Mouse (Mus musculus) embryonic facial prominence, embryonic 13.5 days (tissue): ENCODE data around the gene Polr1d. TPM values are rescaled to one million over a fixed set of nuclear protein-coding genes. Genes with fewer than 3 reads are reported as not detected.

Experiments
- ATAC-seq: fragments of 200-750 bp; cut with Nextera tagmentation; 2 replicates; pipeline ENCODE4 v1.8.0; 2017; ENCODE audit warnings: low read depth; ENCODE audit not compliant: insufficient number of reproducible peaks, insufficient read depth, low FRiP score, low TSS enrichment
- H3K27ac ChIP-seq: fragments of 300-500 bp; sonication (generic); 2 replicates; pipeline ENCODE4 v1.5.1; 2015; ENCODE audit warnings: moderate library complexity, mild to moderate bottlenecking, inconsistent platforms
- H3K27me3 ChIP-seq: fragments of 300-500 bp; sonication (generic); 2 replicates; pipeline ENCODE4 v1.6.1; 2015; ENCODE audit warnings: mild to moderate bottlenecking, inconsistent platforms
- H3K36me3 ChIP-seq: fragments of 300-500 bp; sonication (generic); 2 replicates; pipeline ENCODE4 v1.6.1; 2015; ENCODE audit warnings: mild to moderate bottlenecking, inconsistent platforms
- H3K4me1 ChIP-seq: fragments of 300-500 bp; sonication (generic); 2 replicates; pipeline ENCODE4 v1.6.1; 2015; ENCODE audit warnings: inconsistent platforms
- H3K4me2 ChIP-seq: fragments of 300-500 bp; sonication (generic); 2 replicates; pipeline ENCODE4 v1.6.1; 2015; ENCODE audit warnings: moderate library complexity, mild to moderate bottlenecking, inconsistent platforms
- H3K4me3 ChIP-seq: fragments of 300-500 bp; sonication (generic); 2 replicates; pipeline ENCODE4 v1.5.1; 2015; ENCODE audit warnings: mild to moderate bottlenecking, inconsistent platforms
- H3K9ac ChIP-seq: fragments of 300-500 bp; sonication (generic); 2 replicates; pipeline ENCODE4 v1.6.1; 2015; ENCODE audit warnings: mild to moderate bottlenecking, inconsistent platforms
- H3K9me3 ChIP-seq: fragments of 300-500 bp; sonication (generic); 2 replicates; pipeline ENCODE4 v1.6.1; 2016; ENCODE audit warnings: inconsistent platforms
- WGBS: fragments of 180-500 bp; shearing (Covaris S2); methylation state at CpG from one replicate; pipeline ENCODE4 v1.1.7; 2015; ENCODE audit warnings: mixed read lengths; 5-methylcytosine and 5-hydroxymethylcytosine counted together
- polyA plus RNA-seq: library from polyadenylated mRNA; unstranded; fragments of >200 nt; fragmentation: Nextera tagmentation; extraction: Ambion mirVana; gene quantifications from 2 replicates; pipeline ENCODE4 v1.2.1, GENCODE M21; 2015

Gene Polr1d
- polyA plus RNA-seq, 1 experiment from 2014 or later: 127 TPM

DNA sequence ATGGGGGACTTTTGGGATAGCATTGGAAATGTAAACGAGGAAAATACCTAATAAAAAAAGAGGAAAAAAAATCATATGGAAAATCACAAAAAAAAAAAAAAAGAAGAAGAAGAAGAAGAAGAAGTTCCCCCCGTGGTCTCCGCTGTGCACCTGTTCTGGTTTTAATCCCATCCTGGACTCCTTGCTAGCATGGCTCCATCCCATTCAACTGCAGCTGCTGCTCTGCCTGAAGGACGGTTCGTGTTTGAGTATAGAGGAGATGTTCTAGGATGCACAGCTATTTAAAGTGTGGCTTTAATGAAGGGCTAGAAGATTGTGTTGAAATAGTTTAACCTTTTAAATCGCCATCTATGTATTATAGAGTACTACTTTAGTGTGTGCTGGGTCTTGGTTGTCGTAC lies 15.6 kb downstream of the Polr1d start:
- Histone ChIP-seq H3K4me1 (peaks cover 17% of the 10 kb centered on the region), H3K27ac (no peak overlapping the region), H3K36me3 (peaks cover 23% of the 10 kb centered on the region), H3K9ac (no peak overlapping the region), H3K9me3 (no peaks in the 10 kb centered on the region), H3K4me2 (no peak overlapping the region), H3K27me3 (no peaks in the 10 kb centered on the region), H3K4me3 (no peak overlapping the region)
- WGBS: 91% methylated on average over 7 of the region's 7 CpGs
- ATAC-seq: no peak

DNA sequence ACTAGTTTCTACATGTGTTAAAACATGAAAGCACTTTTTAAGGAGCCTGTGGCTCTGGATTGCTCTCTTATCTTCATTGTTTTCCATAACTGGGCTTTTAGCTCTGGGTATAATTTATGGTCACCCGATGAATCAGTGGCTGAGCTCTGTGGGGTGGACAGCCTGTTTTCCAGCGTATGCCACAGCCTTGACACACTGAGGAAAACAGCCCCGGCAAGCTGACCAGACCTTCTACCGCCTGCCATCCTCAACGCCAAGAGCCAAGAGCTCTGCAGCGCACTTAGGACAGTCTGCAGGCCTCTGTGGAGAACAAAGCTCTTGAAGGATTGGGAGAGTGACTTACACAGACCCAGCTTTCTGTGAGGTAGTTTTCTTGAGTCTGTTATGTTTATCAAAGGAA lies 17.4 kb downstream of the Polr1d start:
- Histone ChIP-seq H3K9ac (no peak overlapping the region), H3K36me3 (peaks cover 17% of the 10 kb centered on the region; the same call in 1 of the 2 replicates), H3K4me2 (no peak overlapping the region), H3K4me1 (peaks cover 20% of the 10 kb centered on the region), H3K4me3 (no peak overlapping the region), H3K27me3 (no peaks in the 10 kb centered on the region), H3K9me3 (no peaks in the 10 kb centered on the region), H3K27ac (no peak overlapping the region)
- ATAC-seq: no peak
- 90% methylated on average over 6 of the region's 6 CpGs for WGBS

DNA sequence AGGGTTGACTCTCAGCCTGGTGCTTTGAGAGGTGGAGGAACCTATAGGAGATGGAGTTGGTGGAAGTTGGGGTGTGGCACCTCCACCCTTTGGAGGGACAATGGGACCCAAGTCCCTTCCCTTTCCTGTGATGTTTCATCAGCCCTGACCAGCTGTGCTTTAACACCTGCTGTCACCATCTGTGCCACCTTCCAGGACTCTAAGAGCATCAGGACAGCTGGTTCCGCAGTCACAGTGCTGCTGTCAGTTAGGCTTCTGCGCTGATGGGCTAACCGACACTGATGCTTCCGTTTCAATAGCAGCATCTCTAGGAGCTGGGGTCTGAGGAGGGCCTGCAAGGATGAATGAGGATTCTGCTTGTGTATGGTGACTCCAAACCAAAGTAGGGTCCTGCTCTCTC lies 19.7 kb downstream of the Polr1d start:
- peaks cover 19% of the 10 kb centered on the region for H3K36me3 ChIP-seq
- peaks cover 12% of the 10 kb centered on the region for H3K4me1 ChIP-seq
- WGBS: 96% methylated on average over 4 of the region's 4 CpGs
- H3K4me3 ChIP-seq: no peak overlapping the region
- no peak overlapping the region for H3K27ac ChIP-seq
- no peak overlapping the region for H3K4me2 ChIP-seq
- H3K9me3 ChIP-seq: no peaks in the 10 kb centered on the region
- no peak for ATAC-seq
- no peak overlapping the region for H3K9ac ChIP-seq
- H3K27me3 ChIP-seq: no peaks in the 10 kb centered on the region

DNA sequence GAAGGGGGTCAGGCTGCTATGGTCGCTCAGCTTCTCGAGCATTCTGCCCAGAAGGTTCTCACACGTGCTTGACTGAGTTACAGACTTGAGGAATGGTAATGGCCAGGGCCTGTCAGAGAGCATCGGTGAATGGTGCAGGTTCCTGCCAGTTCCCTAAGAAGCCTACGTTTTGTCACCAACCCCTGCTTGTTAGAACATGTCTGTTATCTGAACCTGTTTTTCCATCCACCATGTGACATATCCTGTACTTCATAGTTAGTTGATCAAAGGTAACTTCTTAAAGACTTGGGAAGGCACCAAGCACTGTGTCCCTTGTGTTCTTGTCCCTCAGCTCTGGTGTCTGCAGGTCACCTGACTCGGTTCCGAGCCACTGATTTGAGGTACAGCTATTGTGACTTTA lies 21.8 kb downstream of the Polr1d start:
- no peak overlapping the region for H3K4me2 ChIP-seq
- H3K36me3 ChIP-seq: peaks cover 30% of the 10 kb centered on the region
- no peak overlapping the region for H3K27ac ChIP-seq
- no peak overlapping the region for H3K9ac ChIP-seq
- no peak overlapping the region for H3K4me3 ChIP-seq
- ATAC-seq: no peak
- 78% methylated on average over 7 of the region's 7 CpGs for WGBS
- H3K9me3 ChIP-seq: no peaks in the 10 kb centered on the region
- no peaks in the 10 kb centered on the region for H3K27me3 ChIP-seq
- peaks cover 7% of the 10 kb centered on the region for H3K4me1 ChIP-seq

DNA sequence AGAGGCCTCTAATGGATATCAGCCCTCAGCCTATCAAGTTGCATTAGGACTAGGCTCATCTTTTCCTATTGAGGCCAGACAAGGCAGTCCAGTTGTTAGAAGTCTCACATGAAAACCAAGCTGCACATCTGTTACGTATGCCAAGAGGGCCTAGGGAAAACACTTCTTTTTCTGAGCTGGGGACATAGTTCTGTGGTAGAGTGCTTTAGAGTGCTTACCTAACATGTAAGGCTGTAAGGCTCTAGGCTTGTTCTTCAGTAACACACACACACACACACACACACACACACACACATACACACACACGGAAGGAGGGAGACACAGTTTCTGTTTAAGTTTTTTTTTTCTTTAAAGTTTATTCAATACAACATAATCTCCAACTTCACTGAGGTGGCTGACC lies 23.3 kb downstream of the Polr1d start:
- ATAC-seq: no peak
- peaks cover 43% of the 10 kb centered on the region for H3K36me3 ChIP-seq
- WGBS: 55% methylated on average over 2 of the region's 2 CpGs

DNA sequence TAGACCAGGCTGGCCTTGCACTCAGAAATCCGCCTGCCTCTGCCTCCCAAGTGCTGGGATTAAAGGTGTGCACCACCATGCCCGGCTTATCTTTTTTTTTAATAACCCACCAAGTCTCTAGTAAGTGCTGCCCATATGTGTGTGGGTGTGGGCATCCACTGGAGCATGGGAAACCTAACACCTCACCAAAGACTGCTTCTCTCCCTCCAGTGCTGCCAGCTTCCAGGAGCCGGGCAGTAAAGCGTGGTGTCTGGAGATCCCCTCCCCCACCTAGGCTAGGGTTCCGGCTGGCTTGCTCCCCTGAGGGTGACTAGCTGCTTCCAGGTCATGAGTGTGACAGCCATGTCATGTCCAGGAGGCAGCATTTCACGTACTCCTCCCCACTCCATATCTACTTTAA lies 25.4 kb downstream of the Polr1d start:
- Histone ChIP-seq H3K27me3 (no peaks in the 10 kb centered on the region), H3K4me2 (no peak overlapping the region), H3K27ac (no peak overlapping the region), H3K9ac (no peak overlapping the region), H3K4me1 (peaks cover 7% of the 10 kb centered on the region), H3K4me3 (no peak overlapping the region), H3K36me3 (peaks cover 52% of the 10 kb centered on the region), H3K9me3 (no peaks in the 10 kb centered on the region)
- WGBS: 77% methylated on average over 6 of the region's 6 CpGs
- no peak for ATAC-seq

More for the DNA sequence above, 23.3 kb downstream of the Polr1d start:
- no peaks in the 10 kb centered on the region for H3K9me3 ChIP-seq
- H3K4me3 ChIP-seq: no peak overlapping the region
- no peak overlapping the region for H3K4me2 ChIP-seq
- H3K9ac ChIP-seq: no peak overlapping the region
- no peak overlapping the region for H3K27ac ChIP-seq
- peaks cover 7% of the 10 kb centered on the region for H3K4me1 ChIP-seq
- H3K27me3 ChIP-seq: no peaks in the 10 kb centered on the region

DNA sequence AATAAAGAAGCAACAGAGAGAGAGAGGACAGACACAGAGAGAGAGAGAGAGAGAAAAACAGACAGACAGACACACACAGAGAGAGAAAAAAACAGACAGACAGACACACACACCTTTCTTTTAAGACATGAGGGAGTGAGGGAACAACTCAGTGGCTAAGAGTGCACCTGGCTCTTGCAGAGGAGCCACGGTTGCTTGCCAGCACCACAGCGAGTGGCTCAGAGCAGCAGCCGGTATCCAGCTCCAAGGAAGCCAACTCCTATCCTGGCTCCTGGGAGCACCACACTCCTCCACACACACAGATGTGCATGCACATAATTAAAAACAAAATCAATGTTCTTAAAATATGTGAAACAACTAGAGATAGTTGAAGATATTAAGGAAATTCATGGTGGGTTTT lies 30.4 kb downstream of the Polr1d start:
- Histone ChIP-seq H3K4me3 (no peak overlapping the region), H3K4me2 (no peak overlapping the region), H3K27ac (no peak overlapping the region), H3K4me1 (no peaks in the 10 kb centered on the region), H3K27me3 (no peaks in the 10 kb centered on the region), H3K9ac (no peak overlapping the region), H3K9me3 (peaks cover 10% of the 10 kb centered on the region; the same call in 1 of the 2 replicates), H3K36me3 (peaks cover 75% of the 10 kb centered on the region)
- no peak for ATAC-seq
- WGBS: 89% methylated on average over 3 of the region's 3 CpGs

DNA sequence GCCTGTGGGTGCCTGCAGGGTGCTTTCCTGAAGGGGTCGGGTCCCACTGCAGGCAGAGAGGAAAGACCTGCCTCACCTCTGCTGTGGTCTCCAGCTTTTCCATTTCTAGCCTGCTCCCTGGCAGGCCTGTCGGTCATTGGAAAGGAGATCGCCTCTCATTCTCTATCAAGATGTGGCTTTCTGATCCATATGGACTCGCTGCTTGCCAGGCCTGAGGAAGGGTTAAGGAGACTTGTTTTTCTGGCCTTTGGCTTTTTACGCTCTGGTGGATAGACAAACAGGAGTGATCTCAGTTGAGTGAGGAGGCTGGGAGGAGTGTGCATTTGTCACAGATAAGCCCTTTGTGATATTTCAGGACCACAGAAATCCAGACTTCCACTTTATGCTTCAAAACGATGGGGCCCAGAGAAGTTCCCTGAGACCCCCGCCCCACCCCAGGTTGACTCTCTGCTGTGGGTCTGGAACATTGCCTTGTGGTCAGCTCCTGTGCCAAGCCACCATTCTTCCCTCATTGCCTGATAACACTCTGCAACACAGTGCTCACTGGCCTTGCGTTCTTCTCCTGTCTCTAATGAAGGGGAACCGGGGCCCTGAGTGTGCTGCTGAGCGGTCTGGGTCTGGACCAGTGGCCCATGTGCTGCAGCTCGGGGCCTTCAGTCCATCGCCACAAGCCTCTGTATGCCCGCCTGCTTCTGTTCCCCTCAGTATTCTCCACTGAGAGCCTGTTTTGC lies 32.2 kb downstream of the Polr1d start:
- Histone ChIP-seq H3K4me3 (no peak overlapping the region), H3K9ac (0 out of 2 replicates have a peak overlapping the region, but pooled peaks have one; percentile 11), H3K27me3 (no peaks in the 10 kb centered on the region), H3K4me2 (no peak overlapping the region), H3K4me1 (no peaks in the 10 kb centered on the region), H3K36me3 (peaks cover 75% of the 10 kb centered on the region), H3K9me3 (peaks cover 10% of the 10 kb centered on the region; the same call in 1 of the 2 replicates), H3K27ac (no peak overlapping the region)
- WGBS: 86% methylated on average over 13 of the region's 13 CpGs
- no peak for ATAC-seq

DNA sequence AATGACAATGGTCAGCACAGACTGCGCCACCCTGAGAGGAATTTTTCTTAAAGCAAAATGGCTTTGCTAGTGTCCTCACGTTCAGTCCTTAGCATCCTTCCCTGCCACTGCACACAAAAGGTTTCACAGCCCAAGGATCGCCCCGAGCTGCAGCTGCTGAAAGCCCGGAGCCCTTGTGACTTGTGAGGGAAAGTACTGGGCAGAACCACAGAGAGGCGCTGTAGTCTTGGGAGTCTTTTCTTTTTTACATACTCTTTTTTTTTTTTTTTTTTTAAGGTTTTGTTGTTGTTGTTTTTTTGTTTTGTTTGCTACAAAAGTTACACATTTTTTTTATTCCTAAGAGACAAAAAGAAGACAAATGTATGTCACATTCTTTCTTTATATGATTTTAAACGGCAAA lies 37.9 kb downstream of the Polr1d start:
- Histone ChIP-seq H3K4me3 (no peak overlapping the region), H3K4me1 (no peaks in the 10 kb centered on the region), H3K36me3 (peaks cover 29% of the 10 kb centered on the region), H3K9ac (no peak overlapping the region), H3K27me3 (no peaks in the 10 kb centered on the region), H3K9me3 (peaks cover 12% of the 10 kb centered on the region), H3K27ac (no peak overlapping the region), H3K4me2 (no peak overlapping the region)
- WGBS: 81% methylated on average over 7 of the region's 7 CpGs
- ATAC-seq: no peak

DNA sequence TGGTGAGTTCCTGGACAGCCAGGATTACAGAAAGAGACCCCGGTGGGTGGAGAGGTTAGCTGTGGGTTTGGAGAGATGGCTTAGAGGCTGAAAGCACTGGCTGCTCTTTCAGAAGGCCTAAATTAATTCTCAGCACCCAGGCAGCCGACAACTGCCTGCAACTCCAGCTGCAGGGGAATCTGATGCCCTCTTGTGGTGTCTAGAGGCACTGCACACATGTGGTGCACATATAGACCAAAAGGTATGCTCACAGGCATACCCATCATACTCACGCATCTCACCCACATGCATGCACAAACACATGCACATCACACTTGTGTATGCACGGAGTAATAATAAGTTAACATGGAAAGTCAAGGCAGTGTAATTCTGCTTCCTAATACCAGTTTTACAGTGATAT lies 38.8 kb downstream of the Polr1d start:
- Histone ChIP-seq H3K27ac (no peak overlapping the region), H3K4me2 (no peak overlapping the region), H3K9ac (no peak overlapping the region), H3K4me1 (no peaks in the 10 kb centered on the region), H3K9me3 (peaks cover 12% of the 10 kb centered on the region), H3K4me3 (no peak overlapping the region), H3K36me3 (peaks cover 22% of the 10 kb centered on the region), H3K27me3 (no peaks in the 10 kb centered on the region)
- ATAC-seq: no peak
- 91% methylated on average over 4 of the region's 4 CpGs for WGBS

DNA sequence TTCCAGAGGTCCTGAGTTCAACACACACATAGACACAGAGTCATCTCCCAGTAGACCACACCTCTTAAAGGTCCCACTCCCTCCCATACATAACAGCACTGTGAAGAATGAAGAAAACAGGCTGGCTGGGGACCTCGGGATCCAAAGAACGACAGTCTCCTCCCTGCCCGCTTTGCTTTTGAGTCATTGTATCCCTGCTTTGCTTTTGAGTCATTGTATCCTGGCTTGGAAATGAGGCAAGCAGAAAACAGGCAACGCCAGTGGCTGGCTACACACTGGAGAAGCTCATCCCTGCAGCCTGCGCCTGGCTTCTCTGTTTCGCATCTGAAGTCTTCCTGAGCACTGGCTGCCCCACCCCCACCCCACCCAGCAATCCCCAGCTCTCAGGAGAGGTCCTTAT lies 40.2 kb downstream of the Polr1d start:
- H3K36me3 ChIP-seq: peaks cover 12% of the 10 kb centered on the region
- H3K4me2 ChIP-seq: no peak overlapping the region
- H3K4me3 ChIP-seq: no peak overlapping the region
- H3K27me3 ChIP-seq: no peaks in the 10 kb centered on the region
- H3K9me3 ChIP-seq: peaks cover 7% of the 10 kb centered on the region; the same call in 1 of the 2 replicates
- 20% methylated on average over 6 of the region's 6 CpGs for WGBS
- no peak overlapping the region for H3K9ac ChIP-seq
- no peak for ATAC-seq
- H3K4me1 ChIP-seq: no peaks in the 10 kb centered on the region
- no peak overlapping the region for H3K27ac ChIP-seq

DNA sequence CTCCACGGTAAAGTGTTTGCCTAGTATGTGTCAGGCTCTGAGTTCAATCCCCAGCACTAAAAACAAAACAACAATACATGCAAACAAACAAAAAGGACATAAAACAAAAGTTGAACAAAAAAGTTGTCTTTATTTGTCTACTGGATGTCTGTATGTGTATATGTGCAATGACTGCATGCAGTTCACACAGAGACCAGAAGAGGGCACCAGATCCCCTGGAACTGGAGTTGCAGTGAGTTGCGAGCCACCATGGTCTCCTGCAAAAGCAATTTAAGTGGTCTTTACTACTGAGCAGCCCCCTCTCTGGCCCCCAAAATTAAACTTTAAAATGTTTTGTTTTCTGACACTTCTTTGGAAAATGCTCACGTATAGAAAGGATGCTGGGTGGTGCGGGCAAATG lies 44.3 kb downstream of the Polr1d start:
- ATAC-seq: no peak
- 89% methylated on average over 4 of the region's 4 CpGs for WGBS
- H3K27me3 ChIP-seq: no peaks in the 10 kb centered on the region
- H3K9ac ChIP-seq: no peak overlapping the region
- H3K4me3 ChIP-seq: no peak overlapping the region
- no peaks in the 10 kb centered on the region for H3K36me3 ChIP-seq
- H3K4me2 ChIP-seq: no peak overlapping the region
- H3K4me1 ChIP-seq: no peaks in the 10 kb centered on the region
- no peak overlapping the region for H3K27ac ChIP-seq
- H3K9me3 ChIP-seq: 0 out of 2 replicates have a peak, but pooled peaks cover 3% of the 10 kb centered on the region
